Mouse (Mus musculus) heart, embryonic 14.5 days (tissue): Measurements from ENCODE around the gene Gopc. TPM values are rescaled to one million over a fixed set of nuclear protein-coding genes. Genes with fewer than 3 reads are reported as not detected.
"Not testable (repeated sequence)": the region's sequence is repeated elsewhere in the genome, so short reads cannot be mapped to it uniquely, and the experiment has no call there.

Source experiments
- ATAC-seq: fragments of 200-750 bp; cut with Nextera tagmentation; 2 replicates; pipeline ENCODE4 v1.8.0; 2017; ENCODE audit warnings: low read depth, moderate TSS enrichment; ENCODE audit not compliant: insufficient number of reproducible peaks, insufficient read depth, low FRiP score
- H3K27ac ChIP-seq, 2 experiments: fragments of 200-500 bp in 1 of 2; fragments of 300-500 bp in 1 of 2; sonication (generic) in 1 of 2; replicated peaks in 1 of 2; 2 replicates each; pipeline ENCODE4 v1.5.1; 2012 to 2014; ENCODE audit warnings: low read depth in 2 of 2, low read length in 2 of 2, control low read depth in 1 of 2, mild to moderate bottlenecking in 1 of 2, mixed read lengths in 1 of 2; ENCODE audit not compliant: control insufficient read depth in 1 of 2, insufficient read depth in 1 of 2
- H3K27me3 ChIP-seq: fragments of 300-500 bp; sonication (generic); 2 replicates; pipeline ENCODE4 v1.6.1; 2014; ENCODE audit warnings: mild to moderate bottlenecking, low read length, control low read depth; ENCODE audit not compliant: control insufficient read depth, insufficient read depth
- H3K36me3 ChIP-seq: fragments of 300-500 bp; sonication (generic); 2 replicates; pipeline ENCODE4 v1.6.1; 2014; ENCODE audit warnings: mild to moderate bottlenecking, control low read depth, low read length, mixed read lengths; ENCODE audit not compliant: control insufficient read depth, insufficient read depth
- H3K4me1 ChIP-seq, 2 experiments: fragments of 200-500 bp in 1 of 2; fragments of 300-500 bp in 1 of 2; sonication (generic) in 1 of 2; 2 replicates each; pipeline ENCODE4 v1.6.1; 2012 to 2014; ENCODE audit warnings: low read length in 2 of 2, control low read depth in 1 of 2, mixed read lengths in 1 of 2; ENCODE audit not compliant: control insufficient read depth in 2 of 2, insufficient read depth in 2 of 2
- H3K4me2 ChIP-seq: fragments of 300-500 bp; sonication (generic); 2 replicates; pipeline ENCODE4 v1.6.1; 2014; ENCODE audit warnings: mild to moderate bottlenecking, low read length
- H3K4me3 ChIP-seq, 2 experiments: fragments of 200-500 bp in 1 of 2; fragments of 300-500 bp in 1 of 2; sonication (generic) in 1 of 2; 2 replicates each; pipeline ENCODE4 v1.5.1; 2012 to 2014; ENCODE audit warnings: low read length in 2 of 2, mild to moderate bottlenecking in 2 of 2, control low read depth in 1 of 2, low read depth in 1 of 2, moderate library complexity in 1 of 2; ENCODE audit not compliant: control insufficient read depth in 1 of 2, insufficient read depth in 1 of 2
- H3K9ac ChIP-seq: fragments of 300-500 bp; sonication (generic); 2 replicates; pipeline ENCODE4 v1.6.1; 2014; ENCODE audit warnings: mild to moderate bottlenecking, low read length
- H3K9me3 ChIP-seq: fragments of 300-500 bp; sonication (generic); 2 replicates; pipeline ENCODE4 v1.6.1; 2016; ENCODE audit warnings: low read length, control low read depth; ENCODE audit not compliant: control insufficient read depth
- WGBS: fragments of 180-500 bp; shearing (Covaris S2); extraction: QIAGEN DNeasy Blood & Tissue Kit; methylation state at CpG from one replicate; pipeline ENCODE4 v1.1.7; 2014; 5-methylcytosine and 5-hydroxymethylcytosine counted together
- polyA plus RNA-seq: library from polyadenylated mRNA; unstranded; fragments of >200 nt; fragmentation: Nextera tagmentation; extraction: Ambion mirVana; gene quantifications from 2 replicates; pipeline ENCODE4 v1.2.1, GENCODE M21; 2014

The Gopc gene
- polyA plus RNA-seq, 1 experiment from 2014 or later = 13.4 TPM

- no peaks in the 10 kb centered on the region for H3K9me3 ChIP-seq
- H3K27ac ChIP-seq = no peak overlapping the region
- no peaks in the 10 kb centered on the region for H3K36me3 ChIP-seq
- no peak overlapping the region for H3K9ac ChIP-seq
- H3K27me3 ChIP-seq = no peaks in the 10 kb centered on the region
- ATAC-seq = no peak
- H3K4me2 ChIP-seq = no peak overlapping the region
- 72% methylated on average over 4 of the region's 4 CpGs for WGBS
- no peaks in the 10 kb centered on the region for H3K4me1 ChIP-seq
- H3K4me3 ChIP-seq = no peak overlapping the region
Measured at GRCm38 (mm10) chr10:52293921-52294577, 87.9 kb downstream of the Gopc start.

- not testable (repeated sequence) for H3K9me3 ChIP-seq, H3K4me3 ChIP-seq, H3K4me2 ChIP-seq, H3K9ac ChIP-seq, H3K27ac ChIP-seq, H3K36me3 ChIP-seq, ATAC-seq, H3K27me3 ChIP-seq, H3K4me1 ChIP-seq
- 72% methylated on average over 1 of the region's 1 CpGs for WGBS
Measured at GRCm38 (mm10) chr10:52292391-52292790, 89.5 kb downstream of the Gopc start.

- H3K36me3 ChIP-seq = no peaks in the 10 kb centered on the region
- no peak for ATAC-seq
- 82% methylated on average over 3 of the region's 3 CpGs for WGBS
- no peaks in the 10 kb centered on the region for H3K27me3 ChIP-seq
- H3K9me3 ChIP-seq = no peaks in the 10 kb centered on the region
- H3K9ac ChIP-seq = no peak overlapping the region
- H3K4me3 ChIP-seq = no peak overlapping the region
- no peaks in the 10 kb centered on the region for H3K4me1 ChIP-seq
- no peak overlapping the region for H3K4me2 ChIP-seq
- no peak overlapping the region for H3K27ac ChIP-seq
Measured at GRCm38 (mm10) chr10:52289261-52289660, 92.7 kb downstream of the Gopc start.

- Histone ChIP-seq H3K4me1 (no peaks in the 10 kb centered on the region), H3K27ac (no peak overlapping the region), H3K4me2 (no peak overlapping the region), H3K36me3 (no peaks in the 10 kb centered on the region), H3K9me3 (no peaks in the 10 kb centered on the region), H3K4me3 (no peak overlapping the region), H3K27me3 (no peaks in the 10 kb centered on the region), H3K9ac (no peak overlapping the region)
- 71% methylated on average over 5 of the region's 5 CpGs for WGBS
- no peak for ATAC-seq
Measured at GRCm38 (mm10) chr10:52287852-52288533, 93.9 kb downstream of the Gopc start.

Other genes starting within 250 kb of the Gopc start
- not detected in 2 replicates for gene Ros1, start 186.9 kb downstream of the Gopc start, polyA plus RNA-seq
- gene Dcbld1, start 148.5 kb downstream of the Gopc start, polyA plus RNA-seq = 5.8 and 6.3 TPM in 2 replicates
- not detected in 2 replicates for gene Gm26741, start 23.4 kb downstream of the Gopc start, polyA plus RNA-seq
- not detected in 2 replicates for gene Nepn, start 6.8 kb upstream of the Gopc start, polyA plus RNA-seq
- 8.7 and 10.1 TPM in 2 replicates for gene Nus1, start 35.4 kb upstream of the Gopc start, polyA plus RNA-seq